Comparison of ENCODE assay signal across 10 mouse cellular contexts in the genomic region with DNA sequence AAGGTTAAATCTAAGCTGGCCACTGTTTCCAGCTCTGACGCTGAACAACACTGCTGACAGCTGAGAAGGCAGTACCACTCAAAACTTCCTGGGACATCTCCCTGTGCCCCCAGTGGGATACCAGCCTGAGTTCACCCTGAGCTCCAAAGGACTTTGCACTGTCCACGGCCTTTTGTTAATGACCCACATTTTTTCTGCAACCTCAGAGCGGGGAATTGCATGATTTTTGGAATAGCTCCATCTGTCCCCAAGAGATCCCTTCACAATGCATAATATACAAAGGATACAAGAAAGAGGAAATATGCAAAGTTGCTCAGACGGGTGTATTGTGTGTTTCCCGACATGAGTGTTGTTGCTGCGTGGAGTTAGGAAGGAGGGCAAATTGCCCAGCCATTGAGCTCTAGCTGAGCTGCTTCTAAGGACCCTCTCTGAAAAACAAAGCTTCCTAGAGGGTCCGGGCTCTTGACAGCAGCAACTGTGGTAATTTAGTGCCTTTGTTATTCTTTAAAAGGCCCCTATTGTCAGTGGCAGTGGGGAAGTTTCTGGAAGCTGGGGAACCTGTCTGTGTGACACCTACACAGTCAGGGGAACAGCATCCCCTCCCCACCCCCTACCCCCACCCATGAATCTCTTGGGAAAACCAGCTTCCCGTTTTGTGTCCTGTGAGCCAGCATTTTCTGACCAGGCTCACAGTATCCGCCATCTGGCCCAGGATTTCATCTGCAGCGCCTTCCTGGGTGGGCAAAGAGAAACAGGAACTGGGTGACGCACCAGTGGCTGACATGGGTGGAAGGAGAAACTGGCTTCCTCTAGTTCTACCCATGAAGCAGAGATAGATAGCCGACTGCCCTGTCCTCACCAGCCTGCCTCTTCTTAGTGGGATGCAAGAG.
DNase-seq lines count a peak whose midpoint lies in the region; ATAC-seq and TF ChIP-seq lines count a peak whose summit lies in the region.
"Had no signal": no experiment of that assay in that cellular context is flagged by ENCODE, and none has a peak within 500 bp of the region (broad histone marks: within the 10 kb centered on the region; RNA-seq: fewer than 3 reads in every experiment).

No protein-coding gene starts in this region.

- H3K4me3 ChIP-seq in gastrocnemius, adult 2 months: no peak overlapping the region
- no peak overlapping the region for H3K4me3 ChIP-seq in stomach, embryonic 16.5 days (replicated peaks; ENCODE audit: low read length)
- H3K4me3 ChIP-seq in stomach, postnatal 0 days (ENCODE audit: low read depth, low read length): no peak overlapping the region
- H3K4me3 ChIP-seq: hindbrain, embryonic 15.5 days had no signal

- peaks cover 3% of the 10 kb centered on the region; the same call in 1 of the 2 replicates for H3K4me1 ChIP-seq in stomach, embryonic 16.5 days (ENCODE audit: control insufficient read depth, insufficient read depth, low read length)
- H3K4me1 ChIP-seq in stomach, postnatal 0 days (replicated peaks; ENCODE audit: control insufficient read depth, insufficient read depth): no peaks in the 10 kb centered on the region

- H3K9ac ChIP-seq in stomach, embryonic 16.5 days (ENCODE audit: low read length): no peak overlapping the region
- no peak overlapping the region for H3K9ac ChIP-seq in stomach, postnatal 0 days (ENCODE audit: low read length)
- H3K9ac ChIP-seq: hindbrain, embryonic 15.5 days had no signal

- intact Hi-C loops in gastrocnemius, adult 2 months (cut with DNase I): no loop called here

- ATAC-seq in stomach, embryonic 16.5 days (ENCODE audit: insufficient read depth, low FRiP score): peak; percentile 33; the same call in 1 of the 2 replicates
- ATAC-seq in stomach, postnatal 0 days (ENCODE audit: low FRiP score, low TSS enrichment): no peak
- ATAC-seq in CD4-positive, CD25-positive, alpha-beta regulatory T cell, adult 4 months: no peak

- H3K27me3 ChIP-seq in stomach, embryonic 16.5 days (ENCODE audit: control insufficient read depth, insufficient read depth, low read length): no peaks in the 10 kb centered on the region
- H3K27me3 ChIP-seq in stomach, postnatal 0 days (ENCODE audit: control insufficient read depth, insufficient read depth, low read length): no peaks in the 10 kb centered on the region
- H3K27me3 ChIP-seq: hindbrain, embryonic 15.5 days had no signal

- 59% methylated on average over 12 of the region's 12 CpGs for WGBS in stomach, embryonic 16.5 days
- 54% methylated on average over 12 of the region's 12 CpGs for WGBS in stomach, postnatal 0 days

- H3K9me3 ChIP-seq in stomach, embryonic 16.5 days (replicated peaks; ENCODE audit: control insufficient read depth, low read length): no peaks in the 10 kb centered on the region
- no peaks in the 10 kb centered on the region for H3K9me3 ChIP-seq in stomach, postnatal 0 days (ENCODE audit: control insufficient read depth, low read length)
- H3K9me3 ChIP-seq: hindbrain, embryonic 15.5 days had no signal

- no peaks in the 10 kb centered on the region for H3K36me3 ChIP-seq in stomach, embryonic 16.5 days (ENCODE audit: control insufficient read depth, insufficient read depth, low read length)
- no peaks in the 10 kb centered on the region for H3K36me3 ChIP-seq in stomach, postnatal 0 days (ENCODE audit: control insufficient read depth, insufficient read depth, low read length)
- H3K36me3 ChIP-seq: hindbrain, embryonic 15.5 days had no signal

- TF ChIP-seq CTCF in gastrocnemius, adult 2 months (IDR thresholded peaks at IDR 0.05): no peak
- TF ChIP-seq CTCF in stomach, postnatal 0 days (IDR thresholded peaks at IDR 0.05; ENCODE audit: low read depth): no peak

- H3K4me2 ChIP-seq in stomach, embryonic 16.5 days (ENCODE audit: low read depth, low read length): no peak overlapping the region
- H3K4me2 ChIP-seq in stomach, postnatal 0 days (replicated peaks; ENCODE audit: low read depth): no peak overlapping the region
- H3K4me2 ChIP-seq: hindbrain, embryonic 15.5 days had no signal

- H3K27ac ChIP-seq in gastrocnemius, adult 2 months: peak overlapping the region; percentile 56
- 0 out of 2 replicates have a peak overlapping the region, but pooled peaks have one; percentile 10 for H3K27ac ChIP-seq in stomach, embryonic 16.5 days (ENCODE audit: low read length)
- no peak overlapping the region for H3K27ac ChIP-seq in stomach, postnatal 0 days (replicated peaks)
- H3K27ac ChIP-seq: hindbrain, embryonic 15.5 days had no signal

- TF ChIP-seq EP300 in stomach, postnatal 0 days (optimal IDR thresholded peaks at IDR 0.05): no peak

- no peak for DNase-seq in gastrocnemius, adult 2 months
- no peak for DNase-seq in gastrocnemius, adult 18-20 months (ENCODE audit: low spot score)
- DNase-seq in stomach, postnatal 0 days (ENCODE audit: low spot score): no peak
- DNase-seq in lung, postnatal 36 days: peak; percentile 74
- DNase-seq in yolk sac, embryonic 10.5 days (ENCODE audit: low spot score): no peak
- no peak for DNase-seq in adrenal gland, adult (ENCODE audit: inconsistent age in 2 of 2, low spot score in 1 of 2)
- DNase-seq: cerebellum, postnatal 36 days had no signal
